Mouse (Mus musculus) C2C12 (cell line): ENCODE measurements around the gene Pdlim1.

Source experiments
- CTCF ChIP-seq: IDR thresholded peaks from one replicate; pipeline ENCODE4 v1.5.1; 2011; ENCODE audit not compliant: control insufficient read depth, insufficient read depth, insufficient read length
- MAX ChIP-seq: IDR thresholded peaks from one replicate; pipeline ENCODE4 v1.6.1; 2011; ENCODE audit warnings: mild to moderate bottlenecking, control low read depth
- USF1 ChIP-seq: IDR thresholded peaks from one replicate; pipeline ENCODE4 v1.6.1; 2011; ENCODE audit warnings: low read depth, mild to moderate bottlenecking, control low read depth, moderate library complexity

DNA sequence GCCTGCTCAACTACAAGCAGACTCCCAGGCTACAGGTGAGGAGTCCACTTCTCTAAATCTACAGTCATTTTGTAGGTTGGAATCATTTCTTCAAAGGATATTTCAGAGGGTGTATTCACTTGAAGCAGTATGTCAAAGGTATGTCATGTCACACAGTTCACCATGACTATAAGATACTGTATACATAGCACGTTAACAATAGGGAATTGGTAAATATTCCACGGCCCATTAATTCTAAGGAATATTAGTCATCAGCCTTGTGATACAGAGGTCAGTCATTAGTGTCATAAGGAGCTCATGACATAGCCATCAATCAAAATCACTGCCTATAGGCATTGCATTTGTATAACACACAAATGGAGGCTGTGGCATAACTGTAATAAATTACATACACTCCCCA, 13.1 kb upstream of the Pdlim1 start:
- no peak for TF ChIP-seq USF1
- no peak for TF ChIP-seq CTCF
- no peak for TF ChIP-seq MAX
